Mouse (Mus musculus): Measurements from ENCODE around the gene Prkar2a. TPM values are rescaled to one million over a fixed set of nuclear protein-coding genes. Genes with fewer than 3 reads are reported as not detected.

Prkar2a gene
- total RNA-seq (2023) = 10.8 TPM

DNA sequence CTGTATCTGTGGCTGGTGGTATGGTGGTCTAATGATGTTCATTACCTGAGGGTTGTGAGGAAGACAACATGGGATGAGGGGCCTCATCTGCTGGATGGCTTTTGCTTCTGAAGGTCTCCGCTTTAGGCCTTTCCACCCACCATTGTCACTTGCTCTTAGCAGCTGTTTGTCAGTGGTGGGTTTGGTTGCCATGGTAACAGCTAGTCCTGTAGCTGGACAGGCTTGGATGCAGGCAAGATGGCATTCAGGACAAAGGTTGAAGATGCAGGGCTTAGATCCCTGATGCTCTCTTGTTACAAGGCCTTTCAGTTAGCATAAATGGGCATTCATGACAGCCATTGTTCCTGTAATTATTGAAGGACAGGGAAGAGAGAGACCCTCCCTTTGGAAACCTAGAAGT lies at the start of gene Prkar2a:
Prkar2a (plus strand) TSS at position 209 of the 400 bp plus-strand sequence.

DNA sequence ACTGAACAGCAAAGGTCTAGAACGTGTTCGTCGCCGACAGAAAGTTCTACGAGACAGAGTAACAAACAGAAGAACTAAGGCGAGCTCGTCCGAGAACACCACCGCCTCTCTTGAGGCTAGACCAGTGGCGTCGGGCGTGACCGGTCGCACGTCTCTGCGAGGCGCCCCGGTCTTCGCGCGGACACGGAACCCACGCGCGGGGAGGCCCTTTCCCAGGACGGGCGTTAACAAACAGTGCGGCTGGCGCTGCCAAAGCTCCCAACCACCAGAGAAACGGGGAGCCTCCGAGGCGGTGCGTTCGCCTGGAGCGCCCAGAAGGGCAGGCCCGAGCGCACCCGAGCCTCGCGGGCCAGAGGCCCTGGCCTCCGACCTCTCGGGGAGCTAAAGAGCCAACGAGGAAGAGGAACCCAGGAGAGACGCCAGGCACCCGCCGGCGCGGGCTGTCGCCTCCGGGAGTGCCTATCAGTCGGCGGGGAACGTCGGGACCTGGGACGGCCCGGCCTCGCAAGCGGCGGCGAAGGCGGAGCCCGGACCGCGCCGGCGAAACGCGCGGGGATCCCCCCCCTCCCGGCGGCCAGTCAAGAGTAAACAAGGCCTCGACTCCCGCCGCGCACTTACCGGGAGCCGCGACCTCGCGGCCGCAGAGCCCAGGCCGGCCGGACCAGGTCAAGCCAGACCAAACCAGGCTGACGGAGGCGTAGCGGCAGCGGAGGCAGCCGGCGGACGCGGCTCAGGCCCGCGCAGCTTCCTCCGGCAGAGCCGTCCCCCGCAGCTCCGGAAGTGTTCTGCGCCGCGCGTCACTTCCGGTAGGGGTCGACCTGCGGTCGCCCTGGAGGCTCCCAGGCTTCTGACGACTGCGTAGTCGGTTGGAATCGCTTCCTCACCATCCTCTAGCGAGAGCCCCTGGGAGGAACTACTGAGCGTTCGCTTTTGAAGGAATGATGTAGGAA lies 40.2 kb upstream of the Prkar2a start, which contains the start of gene Arih2:
Arih2 (minus strand) TSS at position 776 of the 950 bp plus-strand sequence.

DNA sequence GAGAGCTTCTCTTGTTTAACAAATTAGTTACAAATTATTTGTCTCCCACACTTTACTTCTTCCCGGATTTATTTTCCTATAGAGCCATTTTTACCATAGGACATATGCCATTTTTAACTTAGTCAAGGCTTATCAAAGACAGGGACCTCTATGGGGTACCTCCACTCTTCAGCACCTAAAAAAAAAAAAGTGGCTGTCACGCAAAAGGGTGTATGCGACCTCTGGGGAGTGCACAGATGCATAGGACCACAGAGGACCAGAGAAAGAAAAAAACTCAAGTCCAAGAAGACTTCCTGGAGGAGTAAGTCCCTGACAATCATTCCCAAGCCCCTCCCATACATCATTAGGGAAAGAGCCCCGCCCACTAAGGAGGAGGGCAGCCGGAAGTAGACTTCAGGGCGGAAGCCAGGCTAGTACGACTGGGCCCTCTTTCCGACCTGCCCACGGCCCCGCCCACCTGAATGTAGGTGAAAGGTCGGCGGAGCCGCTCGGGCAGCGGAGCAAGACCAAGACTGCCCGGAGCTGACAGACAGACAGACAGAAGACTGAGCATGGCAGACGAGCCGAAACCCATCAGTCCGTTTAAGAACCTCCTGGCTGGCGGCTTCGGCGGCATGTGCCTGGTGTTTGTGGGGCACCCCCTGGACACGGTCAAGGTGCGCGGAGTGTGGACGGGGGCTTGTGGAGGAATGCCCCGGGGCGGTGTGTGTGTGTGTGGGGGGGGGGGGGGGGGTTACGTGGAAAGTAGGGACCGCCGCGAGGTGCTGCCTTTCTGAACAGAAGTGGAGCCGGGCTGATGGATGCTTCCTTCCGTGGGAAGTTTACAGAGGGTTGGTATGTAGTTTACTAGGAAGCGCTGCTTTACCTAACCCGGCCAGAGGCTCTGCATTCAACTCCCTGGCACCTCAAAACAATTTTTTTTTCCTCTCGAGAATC lies 27.2 kb upstream of the Prkar2a start, which contains the start of gene Slc25a20:
Slc25a20 (plus strand) TSS at position 412 of the 936 bp plus-strand sequence.

DNA sequence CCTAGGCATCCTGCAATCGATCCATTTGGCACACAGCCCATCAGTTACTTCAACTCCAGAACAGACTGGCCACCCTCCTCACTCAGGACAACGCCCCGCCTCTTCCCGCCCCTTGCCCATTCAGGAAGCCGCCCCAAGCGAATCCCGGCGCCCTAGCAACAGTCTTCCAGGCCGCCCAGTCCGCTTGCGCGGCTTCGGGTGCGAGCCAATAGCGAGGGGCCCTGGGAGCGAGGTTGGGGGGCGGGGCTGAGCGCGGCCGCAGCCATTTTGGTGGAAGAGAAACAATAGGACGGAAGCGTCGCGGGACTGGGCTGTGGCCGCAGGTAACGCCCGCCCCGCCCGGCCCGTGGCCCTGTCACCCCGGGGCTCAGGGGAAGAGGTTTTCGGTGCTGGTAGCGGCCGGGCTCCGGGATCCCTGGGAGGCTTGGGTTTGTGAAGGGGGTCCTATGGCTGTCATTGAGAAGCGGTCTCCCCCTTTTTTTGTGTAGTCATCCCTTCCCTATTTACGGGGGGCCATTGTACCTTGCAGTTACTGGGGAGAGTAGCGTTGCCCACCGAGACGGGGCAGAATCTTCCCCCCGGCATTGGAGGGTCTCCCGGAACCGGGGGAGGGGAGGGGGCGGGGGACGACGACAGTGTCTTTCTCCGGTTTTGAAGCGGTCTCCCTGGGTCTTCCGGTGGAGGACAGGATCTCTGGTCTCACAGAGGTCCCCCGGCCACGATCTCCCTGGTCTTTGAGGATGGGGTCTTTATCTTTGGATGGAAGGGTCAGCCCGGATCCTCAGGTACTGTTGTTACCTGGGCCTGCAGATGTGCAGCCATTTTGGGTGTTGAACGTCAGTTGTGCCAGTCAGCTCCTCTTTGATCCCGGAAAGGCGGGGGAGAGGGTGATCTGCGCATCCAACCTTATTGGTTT lies 94.7 kb downstream of the Prkar2a start, which contains the start of gene Ip6k2:
Ip6k2 (plus strand) TSS at position 249 of the 916 bp plus-strand sequence.

Other genes with a start within 250 kb of the Prkar2a start
- 25.0 TPM for gene Ccdc71, start 228.8 kb upstream of the Prkar2a start, total RNA-seq (2023)
- gene Klhdc8b, start 227.7 kb upstream of the Prkar2a start, total RNA-seq (2023) = 4.3 TPM
- gene Lamb2, start 209.6 kb upstream of the Prkar2a start, total RNA-seq (2023) = 2.4 TPM
- gene Usp19, start 198.7 kb upstream of the Prkar2a start, total RNA-seq (2023) = 305 TPM
- 180 TPM for gene Qars, start 181.6 kb upstream of the Prkar2a start, total RNA-seq (2023)
- 222 TPM for gene Qrich1, start 172.5 kb upstream of the Prkar2a start, total RNA-seq (2023)
- 204 TPM for gene Impdh2, start 129.0 kb upstream of the Prkar2a start, total RNA-seq (2023)
- gene Ndufaf3, start 121.9 kb upstream of the Prkar2a start, total RNA-seq (2023) = 18.4 TPM
- 48.9 TPM for gene Dalrd3, start 119.4 kb upstream of the Prkar2a start, total RNA-seq (2023)
- gene Wdr6, start 110.6 kb upstream of the Prkar2a start, total RNA-seq (2023) = 30.9 TPM
- 8.6 TPM for gene P4htm, start 91.6 kb upstream of the Prkar2a start, total RNA-seq (2023)
- gene Arih2, start 39.9 kb upstream of the Prkar2a start, total RNA-seq (2023) = 149 TPM
- gene Slc25a20, start 27.2 kb upstream of the Prkar2a start, total RNA-seq (2023) = 19.7 TPM
- 64.3 TPM for gene Ip6k2, start 94.5 kb downstream of the Prkar2a start, total RNA-seq (2023)
- 15.1 TPM for gene Nckipsd, start 119.1 kb downstream of the Prkar2a start, total RNA-seq (2023)
- 0.15 TPM for gene Celsr3, start 137.0 kb downstream of the Prkar2a start, total RNA-seq (2023)
- 20.9 TPM for gene Slc26a6, start 164.0 kb downstream of the Prkar2a start, total RNA-seq (2023)
- 1.7 TPM for gene Tmem89, start 225.3 kb downstream of the Prkar2a start, total RNA-seq (2023)
- gene Uqcrc1, start 247.3 kb downstream of the Prkar2a start, total RNA-seq (2023) = 185 TPM

All from CD4-positive naive resting alpha-beta T cell, adult 57 days (primary cell).